Mouse (Mus musculus): Measurements from ENCODE around the gene Ttpal.

Gene Ttpal

GRCm38 (mm10) chr2:163602101-163602971, at the start of gene Ttpal:
Ttpal (plus strand) TSS chr2:163602314.
- peak; percentile 91 for DNase-seq

- DNase-seq = no peak
Observed at GRCm38 (mm10) chr2:163552518-163552929, 49.6 kb upstream of the Ttpal start.

GRCm38 (mm10) chr2:163554425-163554982, 47.6 kb upstream of the Ttpal start:
- DNase-seq = no peak

GRCm38 (mm10) chr2:163554996-163555395, 47.1 kb upstream of the Ttpal start:
- no peak for DNase-seq

GRCm38 (mm10) chr2:163555417-163555816, 46.7 kb upstream of the Ttpal start:
- no peak for DNase-seq

DNA sequence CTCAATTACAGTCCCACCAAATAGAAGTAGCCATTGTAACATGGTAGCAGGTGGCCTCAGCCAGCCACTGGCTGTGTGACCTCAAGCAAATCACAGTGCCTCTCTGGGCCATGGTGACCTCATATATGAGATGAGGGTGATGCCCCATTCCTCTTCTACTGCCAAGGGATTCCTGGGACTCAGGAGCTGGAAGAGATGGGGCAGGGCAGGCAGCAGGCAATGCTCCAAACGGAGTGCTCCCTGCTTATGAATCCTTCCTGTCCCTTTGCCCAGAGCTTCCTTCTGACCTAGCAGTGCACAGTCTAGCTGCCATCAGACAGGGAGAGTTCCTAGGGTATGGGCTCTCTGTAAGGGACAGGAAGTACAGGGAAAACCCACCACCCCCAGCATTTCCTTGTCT, 43.6 kb upstream of the Ttpal start:
- no peak for DNase-seq

- DNase-seq = no peak
Observed at GRCm38 (mm10) chr2:163559236-163559635, 42.9 kb upstream of the Ttpal start.

GRCm38 (mm10) chr2:163560247-163560646, 41.9 kb upstream of the Ttpal start:
- no peak for DNase-seq

DNA sequence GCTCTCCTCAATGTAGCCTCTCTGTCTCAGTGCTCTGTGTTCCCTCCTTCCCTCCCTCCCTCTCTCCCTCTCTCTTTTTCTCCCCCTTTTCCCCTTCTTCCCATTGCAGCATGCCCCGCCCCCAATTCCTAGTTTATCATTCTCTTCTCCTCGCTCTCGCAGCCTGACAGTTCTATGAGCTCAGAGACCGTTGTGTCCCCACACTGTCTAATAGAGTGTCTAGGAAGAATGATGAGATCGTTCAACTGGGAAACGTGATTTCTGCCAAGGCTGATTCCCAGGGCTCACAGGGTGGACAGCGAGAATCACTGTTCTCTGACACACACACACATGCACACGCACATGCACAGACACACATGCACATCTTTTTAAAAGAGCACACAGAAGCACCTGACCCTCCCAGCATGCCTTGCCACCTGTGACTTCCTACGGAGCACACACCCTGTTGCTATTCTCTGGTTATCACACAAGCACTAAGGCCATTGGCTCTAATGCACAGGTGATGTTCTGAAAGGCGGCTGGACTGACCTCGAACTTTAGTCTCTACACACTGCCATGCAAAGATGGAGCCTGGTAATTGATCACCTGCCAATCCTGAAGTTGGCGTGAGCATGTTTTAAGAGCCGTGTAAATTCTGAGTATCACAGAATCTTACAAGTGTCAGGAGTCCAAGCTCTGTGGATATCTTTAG, 40.7 kb upstream of the Ttpal start:
- DNase-seq = no peak

DNA sequence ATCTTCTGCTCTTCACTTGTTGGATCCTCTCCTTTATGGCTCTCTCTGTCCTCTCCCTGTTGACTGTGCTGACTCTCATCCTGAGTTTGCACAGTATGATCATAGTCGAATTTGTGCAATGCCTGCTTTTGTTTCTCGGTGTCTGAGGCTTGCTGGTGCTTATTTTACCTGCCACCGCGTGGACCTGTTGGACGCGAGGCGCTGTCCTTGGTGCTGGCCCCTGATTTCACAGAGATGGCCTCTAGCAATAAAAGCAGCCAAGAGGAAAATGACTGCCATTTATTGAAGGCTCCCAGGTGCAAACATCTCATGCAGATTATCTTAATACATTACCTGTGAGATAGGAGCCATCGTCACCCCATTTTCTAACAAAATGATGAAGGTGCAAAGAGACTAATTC, 37.5 kb upstream of the Ttpal start:
- DNase-seq = no peak

GRCm38 (mm10) chr2:163574321-163574720, 27.8 kb upstream of the Ttpal start:
- no peak for DNase-seq

DNA sequence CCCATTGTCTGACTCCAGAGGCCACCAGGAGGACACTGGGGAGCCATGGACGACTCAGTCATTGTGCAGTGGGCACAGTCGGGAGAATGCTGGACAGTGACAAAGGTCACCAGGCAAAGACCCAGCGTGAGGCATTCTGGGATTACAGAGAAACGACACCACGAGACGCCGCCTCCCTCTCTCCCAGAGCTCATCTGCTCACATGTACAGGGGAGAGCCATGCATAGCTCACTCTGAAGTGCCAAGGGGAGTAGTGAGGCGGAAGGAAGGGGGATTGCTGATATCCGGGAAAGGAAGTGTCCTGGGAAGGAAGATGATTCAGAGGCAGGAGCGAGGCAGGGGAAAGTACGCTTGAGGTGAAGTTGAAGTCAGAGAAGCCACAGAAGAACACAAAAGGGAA, 26.9 kb upstream of the Ttpal start:
- no peak for DNase-seq

DNA sequence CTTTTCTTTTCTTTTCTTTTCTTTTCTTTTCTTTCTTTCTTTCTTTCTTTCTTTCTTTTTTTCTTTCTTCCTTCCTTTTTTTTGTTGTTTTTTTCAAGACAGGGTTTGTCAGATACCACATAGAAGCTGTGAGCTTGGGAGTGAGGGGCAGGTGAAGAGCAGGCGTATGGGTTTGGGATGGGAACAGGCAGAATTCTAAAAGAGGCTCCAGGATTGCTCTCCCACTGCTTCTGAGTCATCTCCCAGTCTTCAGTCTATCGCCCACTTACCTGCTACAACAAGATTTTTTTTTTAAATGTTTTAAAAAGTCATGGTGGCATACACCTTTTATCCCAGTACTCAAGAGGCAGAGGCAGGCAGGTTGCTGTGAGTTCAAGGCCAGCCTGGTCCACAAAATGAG, 24.1 kb upstream of the Ttpal start:
- no peak for DNase-seq

GRCm38 (mm10) chr2:163580069-163580945, 21.8 kb upstream of the Ttpal start:
- no peak for DNase-seq

DNA sequence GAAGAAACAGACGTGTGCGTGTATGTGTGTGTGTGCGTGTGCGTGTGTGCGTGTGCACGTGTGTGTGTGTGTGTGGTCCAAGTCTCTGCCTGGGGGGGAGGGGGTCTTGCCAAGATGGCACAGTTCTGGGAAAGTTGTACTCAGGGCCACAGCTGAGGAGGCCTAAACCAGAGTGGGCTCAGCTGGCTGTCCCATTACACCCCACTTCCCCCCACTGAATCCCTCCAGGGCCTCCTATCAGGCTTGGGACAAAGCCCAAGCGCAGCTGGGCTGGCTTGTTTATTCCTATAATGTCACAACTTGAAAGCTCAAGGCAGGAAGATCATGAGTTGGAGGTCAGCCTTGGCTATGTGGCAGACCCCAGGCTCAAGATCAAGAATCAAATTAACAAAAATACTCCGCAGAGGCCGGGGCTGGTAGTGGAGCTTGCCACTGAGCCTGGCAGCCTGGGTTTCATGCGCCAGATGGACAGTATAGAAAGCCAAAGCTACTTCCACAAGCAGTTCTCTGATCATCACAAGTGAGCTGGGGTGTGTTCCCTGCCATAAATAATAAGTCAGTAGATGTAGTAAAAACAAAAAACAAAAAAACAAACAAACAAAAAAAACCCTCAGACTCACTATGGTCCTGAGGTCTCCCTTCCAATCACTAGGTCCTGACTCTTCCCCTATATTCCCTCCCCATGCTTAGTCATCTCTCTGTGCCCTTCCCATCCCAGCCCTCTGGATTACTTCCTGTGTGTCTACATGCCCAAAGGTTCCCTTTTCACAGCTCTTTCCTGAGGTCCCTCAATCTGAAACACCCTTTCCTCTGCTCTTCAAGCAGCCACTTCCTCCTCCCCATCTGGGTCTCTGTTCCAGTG, 18.7 kb upstream of the Ttpal start:
- no peak for DNase-seq

DNA sequence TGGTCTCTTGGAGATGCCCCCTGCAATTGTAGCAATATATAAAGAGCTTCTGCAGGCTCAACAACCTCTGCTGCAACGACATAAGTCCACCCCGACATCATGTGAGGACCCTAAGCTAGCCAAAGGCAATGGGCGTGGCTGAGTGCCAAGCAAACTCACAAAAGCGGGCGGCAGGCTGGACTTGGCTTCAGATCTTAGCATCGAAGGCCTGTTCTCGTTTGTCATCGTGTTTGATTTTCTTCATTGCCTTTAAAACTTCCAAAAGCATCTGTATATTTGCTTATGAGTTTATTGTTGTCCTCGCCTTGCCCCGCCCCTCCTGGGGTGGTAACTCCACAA, 18.1 kb upstream of the Ttpal start:
- no peak for DNase-seq

DNA sequence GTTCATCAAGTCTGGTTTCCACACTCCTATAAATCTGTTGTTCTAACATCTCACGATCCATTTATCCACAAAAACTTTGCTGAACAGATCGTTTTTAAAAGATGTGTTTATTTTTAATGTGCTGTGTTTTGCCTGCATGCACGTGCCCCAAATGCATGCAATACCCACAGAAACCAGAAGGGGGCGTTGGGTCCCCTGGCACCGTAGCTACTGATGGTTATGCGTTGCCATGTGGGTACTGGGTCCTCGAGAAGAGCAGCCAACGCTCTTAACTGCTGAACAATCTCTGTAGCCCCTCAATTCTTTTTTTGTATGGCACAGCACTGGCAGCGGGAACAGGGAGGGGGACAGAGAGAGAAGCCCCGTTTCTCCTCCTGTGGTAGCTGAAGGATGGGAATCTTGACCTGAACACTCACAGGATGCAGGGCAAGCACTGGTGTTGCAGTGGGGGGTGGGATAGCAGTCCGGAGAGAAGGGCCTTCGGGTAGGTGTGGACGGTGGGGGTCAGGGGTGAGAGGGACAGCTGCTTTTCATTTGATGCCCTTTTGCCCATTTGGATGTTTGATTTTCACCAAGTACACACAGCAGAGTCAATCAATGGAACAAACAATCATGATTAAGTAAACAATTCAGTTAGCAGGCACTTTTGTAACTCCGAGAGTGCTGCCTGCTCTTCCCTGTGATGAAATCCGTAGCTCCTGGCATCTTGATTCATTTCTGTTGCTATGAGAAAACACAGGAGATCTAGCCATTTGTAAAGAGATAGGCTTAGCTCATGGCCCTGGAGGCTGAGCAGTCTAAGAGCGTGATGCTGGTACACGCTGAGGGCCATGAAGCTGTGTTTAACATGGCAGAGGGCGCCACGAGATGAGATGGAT, 15.5 kb upstream of the Ttpal start:
- peak; percentile 61 for DNase-seq

DNA sequence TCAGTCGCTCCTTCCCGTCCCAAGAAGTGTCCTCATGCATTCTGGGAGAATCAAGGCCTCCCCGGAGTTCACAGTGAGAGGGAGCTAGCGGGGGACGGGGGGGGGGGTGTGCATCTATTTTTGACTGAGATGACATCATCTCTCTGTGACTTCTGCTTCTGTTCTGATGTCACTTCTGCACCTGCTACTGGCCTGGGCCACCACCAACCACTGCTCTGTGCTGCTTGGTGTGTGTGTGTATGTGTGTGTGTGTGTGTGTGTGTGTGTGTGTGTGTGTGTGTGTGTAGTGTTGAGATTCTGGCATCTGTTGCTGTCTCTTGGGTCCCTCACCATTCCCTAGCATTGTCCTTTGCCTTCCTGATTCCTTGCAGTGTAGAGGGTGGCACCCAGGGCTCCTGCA, 14.6 kb upstream of the Ttpal start:
- DNase-seq = no peak

- no peak for DNase-seq
Observed at GRCm38 (mm10) chr2:163590211-163590610, 11.9 kb upstream of the Ttpal start.

DNA sequence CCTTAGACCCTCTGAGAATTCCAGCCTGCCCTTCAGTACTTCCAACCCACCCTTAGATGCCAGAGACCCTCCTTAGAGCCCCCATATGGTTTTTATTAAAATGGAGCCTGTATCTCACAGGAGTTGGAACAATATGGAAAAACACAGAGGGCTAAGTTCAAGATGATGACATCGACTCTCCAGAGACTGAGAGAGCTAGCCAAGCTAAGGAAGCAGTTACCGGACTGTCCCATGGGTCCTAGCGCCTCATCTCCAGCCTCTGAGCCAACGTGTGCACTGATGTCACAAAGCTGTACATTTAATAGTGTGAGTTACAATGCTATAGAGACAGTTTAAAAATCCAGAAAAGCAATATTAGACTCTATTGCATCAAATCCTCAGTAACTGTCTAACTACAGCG, 11.1 kb upstream of the Ttpal start:
- no peak for DNase-seq

DNA sequence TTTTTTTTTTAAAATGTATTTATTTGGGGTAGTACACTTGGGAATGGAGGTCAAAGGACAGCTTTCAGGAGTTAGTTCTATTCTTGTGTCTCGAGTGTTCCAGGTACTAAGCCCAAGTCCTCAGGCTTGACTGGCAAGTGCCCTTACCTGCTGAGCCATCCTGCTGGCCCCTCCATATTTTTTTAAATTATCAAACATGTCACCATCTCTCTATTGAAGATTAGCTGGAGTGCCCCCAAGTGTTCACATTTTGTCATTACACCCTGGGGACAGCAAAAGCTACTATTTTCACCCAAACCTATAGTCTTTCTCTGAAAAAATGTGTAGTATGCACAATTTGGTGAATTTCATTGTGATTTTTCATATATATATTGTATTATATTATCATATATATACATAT, 10.0 kb upstream of the Ttpal start:
- peak; percentile 47 for DNase-seq
